Mouse (Mus musculus): Measurements from ENCODE around the gene Hyal2. TPM values are rescaled to one million over a fixed set of nuclear protein-coding genes. Genes with fewer than 3 reads are reported as not detected.
A peak's percentile ranks its signal among the peaks of the same experiment; 100 is the strongest.

The Hyal2 gene
- polyA plus RNA-seq, 1 experiment = 11.1 TPM

- no peak for DNase-seq (ENCODE audit: extremely low spot score in 1 of 2, low spot score in 1 of 2)
Measured at GRCm38 (mm10) chr9:107607653-107608245, 40.0 kb downstream of the Hyal2 start.

DNA sequence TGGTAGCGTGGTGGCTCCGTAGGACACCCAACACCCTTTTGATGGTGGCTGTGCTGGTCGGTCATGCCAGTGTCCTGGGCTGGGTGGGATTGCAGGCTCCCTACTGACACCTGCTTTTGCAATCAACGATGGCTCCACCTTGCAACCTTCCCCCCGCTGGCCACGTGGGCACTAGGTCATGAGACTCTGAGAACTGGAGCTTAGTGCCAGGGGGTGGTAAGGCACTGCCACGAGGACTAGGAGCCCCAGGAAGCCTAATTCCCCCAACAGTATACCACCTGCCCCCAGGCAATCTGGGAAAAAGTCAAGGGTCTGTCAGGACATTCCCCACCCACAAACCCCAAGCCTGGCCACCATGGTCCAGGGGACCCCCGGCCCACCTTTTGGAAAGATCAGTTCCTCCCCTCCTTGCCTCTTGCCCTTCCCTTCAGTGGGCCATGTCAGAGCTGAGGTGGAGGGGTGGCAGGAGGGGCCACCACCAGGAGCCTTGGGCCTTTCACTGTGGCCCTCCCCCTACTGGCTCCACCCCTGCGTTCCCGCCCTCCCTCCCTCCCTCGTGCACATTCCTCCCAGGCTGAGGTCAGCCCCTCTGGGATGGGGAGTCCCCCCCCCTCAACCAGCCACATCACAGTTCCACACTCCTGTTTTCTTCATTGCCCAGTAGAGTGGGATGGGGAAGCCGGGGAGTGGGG, 41.1 kb downstream of the Hyal2 start, which contains the start of gene Sema3b:
Sema3b (minus strand) TSS at position 489 of the 692 bp plus-strand sequence.
- DNase-seq (ENCODE audit: extremely low spot score in 1 of 2, low spot score in 1 of 2) = no peak

DNA sequence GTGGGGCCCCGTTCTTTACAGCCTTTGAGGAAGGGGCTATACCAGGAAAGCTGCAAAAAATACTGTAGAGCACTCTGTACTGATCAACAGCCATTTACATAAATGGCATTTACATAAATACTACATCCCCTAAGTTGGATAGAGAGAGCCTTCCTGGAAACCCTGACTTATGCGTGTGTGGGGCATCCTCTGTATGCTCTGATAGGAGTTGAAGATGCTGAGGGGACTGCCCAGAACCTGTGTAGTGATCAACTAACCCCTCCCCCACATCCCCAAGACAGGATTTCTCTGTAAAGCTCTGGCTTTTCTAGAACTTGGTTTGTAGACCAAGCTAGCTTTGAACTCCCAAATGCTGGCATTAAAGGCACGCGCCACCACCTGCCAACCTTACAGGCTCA, 41.7 kb downstream of the Hyal2 start:
- no peak for DNase-seq (ENCODE audit: extremely low spot score in 1 of 2, low spot score in 1 of 2)

DNA sequence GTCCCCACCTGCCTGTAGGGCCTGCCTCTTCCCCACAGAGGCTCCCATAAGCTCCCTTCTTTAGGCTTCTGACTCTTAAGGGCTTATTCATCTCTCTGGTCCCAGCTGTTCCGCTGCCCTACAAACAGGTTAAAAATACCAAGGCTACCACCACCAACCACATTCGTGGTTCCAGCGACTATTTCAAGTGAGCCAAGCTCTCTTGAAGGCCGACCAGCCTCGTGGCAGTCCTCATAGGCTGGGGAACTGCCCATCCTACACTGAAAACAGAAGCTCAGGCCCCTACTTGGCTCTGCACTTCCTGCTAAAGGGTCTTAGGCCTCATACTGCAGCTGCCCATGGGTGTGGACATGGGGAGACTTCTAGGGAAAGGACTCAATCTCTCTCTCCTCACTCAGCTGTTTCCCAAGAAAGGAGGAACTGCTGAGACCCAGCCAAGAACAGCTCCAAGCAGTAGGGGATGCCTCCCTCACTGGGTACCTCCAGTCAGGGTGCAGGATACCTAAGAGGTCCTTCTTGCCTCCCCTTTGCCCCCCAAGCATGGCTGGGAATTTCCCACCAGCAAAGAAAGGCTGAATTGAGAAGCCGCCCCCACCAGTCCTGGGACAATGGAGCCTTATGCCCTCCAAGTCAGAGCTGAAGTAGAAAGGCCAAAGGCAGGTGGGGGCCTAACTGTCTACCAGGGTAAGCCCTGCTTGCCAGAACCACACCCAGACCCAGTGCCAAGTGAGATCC, 43.9 kb downstream of the Hyal2 start:
- peak in 1 of 2 experiments; percentile 48 for DNase-seq (ENCODE audit: extremely low spot score in 1 of 2, low spot score in 1 of 2)

GRCm38 (mm10) chr9:107612191-107612944, 44.6 kb downstream of the Hyal2 start:
- DNase-seq (ENCODE audit: extremely low spot score in 1 of 2, low spot score in 1 of 2) = peak; percentile 93 to 99

- no peak for DNase-seq (ENCODE audit: extremely low spot score in 1 of 2, low spot score in 1 of 2)
Measured at GRCm38 (mm10) chr9:107612945-107613569, 45.3 kb downstream of the Hyal2 start.

DNA sequence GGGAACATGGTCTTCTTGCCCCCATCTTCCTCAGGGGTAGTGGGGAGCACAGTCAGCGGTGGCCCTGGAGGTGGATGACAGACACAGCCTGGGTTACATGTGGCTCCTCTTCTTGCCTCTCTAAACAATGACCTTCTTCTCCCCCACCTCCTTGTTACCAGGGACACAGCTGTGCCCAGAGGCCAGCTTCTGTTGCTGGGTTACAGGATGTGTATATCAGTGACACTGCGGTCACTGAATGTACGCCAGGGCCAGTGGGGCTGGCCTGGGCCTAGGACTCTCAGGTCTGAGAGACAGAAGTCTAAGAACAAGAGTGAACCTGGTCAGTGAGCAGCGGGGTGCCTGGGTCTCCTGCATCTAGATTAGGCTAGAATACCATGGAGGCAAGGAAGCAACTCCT, 47.3 kb downstream of the Hyal2 start:
- no peak for DNase-seq (ENCODE audit: extremely low spot score in 1 of 2, low spot score in 1 of 2)

DNA sequence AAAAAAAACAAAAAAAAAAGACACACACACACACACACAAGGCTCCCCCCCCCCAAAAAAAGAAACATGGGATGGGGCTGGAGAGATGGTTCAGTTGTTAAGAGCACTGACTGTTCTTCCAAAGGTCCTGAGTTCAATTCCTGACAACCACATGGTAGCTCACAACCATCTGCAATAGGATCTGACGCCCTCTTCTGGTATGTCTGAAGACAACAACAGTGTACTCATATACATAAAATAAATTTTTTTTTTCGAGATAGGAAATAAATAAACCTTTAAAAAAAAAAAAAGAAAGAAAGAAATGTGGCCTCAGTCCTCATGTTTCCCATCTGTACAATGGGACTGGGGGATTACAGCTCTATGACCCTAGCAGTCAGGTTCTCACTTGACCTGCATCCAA, 49.7 kb downstream of the Hyal2 start:
- no peak for DNase-seq (ENCODE audit: extremely low spot score in 1 of 2, low spot score in 1 of 2)

DNA sequence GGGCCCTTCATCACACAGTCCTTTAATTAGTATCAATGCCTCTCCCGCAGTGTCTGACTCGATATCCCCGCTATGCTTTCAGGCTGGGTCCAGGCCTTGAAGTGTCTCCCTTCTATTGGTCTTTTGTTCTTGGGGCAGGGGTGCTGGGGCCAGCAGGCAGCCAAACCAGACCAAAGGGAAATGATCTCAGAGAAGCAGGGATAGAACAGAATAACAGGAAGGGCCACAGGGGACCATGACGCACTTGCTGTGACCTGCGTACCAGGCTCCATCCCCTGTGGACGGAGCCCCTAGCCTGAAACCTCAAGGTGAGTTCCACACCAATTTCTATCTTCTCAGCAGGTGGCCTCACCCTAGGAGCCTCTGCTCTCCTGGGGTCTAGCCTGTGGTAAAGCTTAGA, 50.4 kb downstream of the Hyal2 start:
- DNase-seq (ENCODE audit: extremely low spot score in 1 of 2, low spot score in 1 of 2) = no peak

DNA sequence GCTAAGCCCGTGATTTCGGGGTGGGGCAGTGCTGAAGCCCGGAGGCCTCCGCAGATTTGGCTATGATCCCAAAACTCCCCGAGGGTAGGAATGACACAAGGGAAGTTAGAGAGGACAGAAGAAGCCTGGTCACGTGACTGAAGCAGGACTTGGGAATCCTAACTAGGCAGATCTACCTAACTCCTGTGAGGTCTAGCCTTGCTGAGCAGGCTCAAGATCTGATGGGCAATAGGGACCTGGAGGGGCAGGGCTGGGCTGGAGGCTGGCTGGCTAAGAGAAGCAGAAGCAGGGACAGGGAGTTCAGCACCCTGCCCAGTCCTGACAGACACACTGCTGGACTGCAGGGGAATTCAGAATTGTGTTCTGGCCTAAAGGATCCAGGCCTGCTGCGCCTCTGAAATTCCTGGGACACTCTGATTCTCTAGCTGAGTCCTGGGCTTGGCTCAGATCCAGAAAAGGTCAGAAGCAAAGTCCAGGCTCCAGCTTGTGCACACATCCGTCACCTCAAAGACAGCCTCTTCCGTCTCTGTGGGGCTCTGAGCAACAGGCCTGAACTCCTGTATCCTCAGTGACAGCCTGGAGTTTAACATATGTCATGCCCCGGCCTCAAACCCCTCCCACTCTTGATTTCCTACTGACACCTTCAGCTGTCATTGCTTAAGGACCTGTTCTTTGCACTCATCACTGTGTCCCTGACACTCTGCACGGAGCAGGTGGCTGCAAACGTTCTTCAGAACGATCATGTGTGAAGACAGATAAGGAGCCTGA, 51.2 kb downstream of the Hyal2 start:
- DNase-seq (ENCODE audit: extremely low spot score in 1 of 2, low spot score in 1 of 2) = no peak

- no peak for DNase-seq (ENCODE audit: extremely low spot score in 1 of 2, low spot score in 1 of 2)
Measured at GRCm38 (mm10) chr9:107619546-107619879, 51.8 kb downstream of the Hyal2 start.

- DNase-seq (ENCODE audit: extremely low spot score in 1 of 2, low spot score in 1 of 2) = no peak
Measured at GRCm38 (mm10) chr9:107620954-107621353, 53.2 kb downstream of the Hyal2 start.

Other genes starting within 250 kb of the Hyal2 start
- gene Hemk1, start 229.6 kb upstream of the Hyal2 start, polyA plus RNA-seq (2012; rRNA removed) = 31.9 and 39.1 TPM in 2 replicates
- 26.2 and 26.8 TPM in 2 replicates for gene 6430571L13Rik, start 227.3 kb upstream of the Hyal2 start, polyA plus RNA-seq (2012; rRNA removed)
- 33.1 and 35.7 TPM in 2 replicates for gene Cacna2d2, start 168.3 kb upstream of the Hyal2 start, polyA plus RNA-seq (2012; rRNA removed)
- gene Tmem115, start 34.0 kb upstream of the Hyal2 start, polyA plus RNA-seq (2012; rRNA removed) = 29.7 and 32.1 TPM in 2 replicates
- 27.0 and 27.2 TPM in 2 replicates for gene Cyb561d2, start 25.8 kb upstream of the Hyal2 start, polyA plus RNA-seq (2012; rRNA removed)
- 65.1 and 65.7 TPM in 2 replicates for gene Nprl2, start 25.7 kb upstream of the Hyal2 start, polyA plus RNA-seq (2012; rRNA removed)
- 6.1 and 7.8 TPM in 2 replicates for gene Zmynd10, start 20.6 kb upstream of the Hyal2 start, polyA plus RNA-seq (2012; rRNA removed)
- 25.0 and 25.2 TPM in 2 replicates for gene Rassf1, start 16.4 kb upstream of the Hyal2 start, polyA plus RNA-seq (2012; rRNA removed)
- 120 and 133 TPM in 2 replicates for gene Tusc2, start 4.7 kb upstream of the Hyal2 start, polyA plus RNA-seq (2012; rRNA removed)
- 5.0 and 5.5 TPM in 2 replicates for gene Hyal1, start 9.0 kb downstream of the Hyal2 start, polyA plus RNA-seq (2012; rRNA removed)
- 15.9 and 18.3 TPM in 2 replicates for gene Naa80, start 10.9 kb downstream of the Hyal2 start, polyA plus RNA-seq (2012; rRNA removed)
- 0.69 and 0.74 TPM in 2 replicates for gene Hyal3, start 12.9 kb downstream of the Hyal2 start, polyA plus RNA-seq (2012; rRNA removed)
- gene Ifrd2, start 19.7 kb downstream of the Hyal2 start, polyA plus RNA-seq (2012; rRNA removed) = 17.5 and 18.8 TPM in 2 replicates
- gene Sema3b, start 41.3 kb downstream of the Hyal2 start, polyA plus RNA-seq (2012; rRNA removed) = 2.1 and 3.4 TPM in 2 replicates
- 334 and 351 TPM in 2 replicates for gene Gnai2, start 67.4 kb downstream of the Hyal2 start, polyA plus RNA-seq (2012; rRNA removed)
- 256 and 260 TPM in 2 replicates for gene Slc38a3, start 101.6 kb downstream of the Hyal2 start, polyA plus RNA-seq (2012; rRNA removed)
- 0.15 and 0.28 TPM in 2 replicates for gene Gnat1, start 111.8 kb downstream of the Hyal2 start, polyA plus RNA-seq (2012; rRNA removed)
- gene Sema3f, start 142.5 kb downstream of the Hyal2 start, polyA plus RNA-seq (2012; rRNA removed) = 21.2 and 22.3 TPM in 2 replicates
- gene Rbm5, start 203.1 kb downstream of the Hyal2 start, polyA plus RNA-seq (2012; rRNA removed) = 152 and 180 TPM in 2 replicates